Mouse (Mus musculus) forebrain, embryonic 13.5 days (tissue): ENCODE results near the gene Traf4. TPM values are rescaled to one million over a fixed set of nuclear protein-coding genes. Genes with fewer than 3 reads are reported as not detected.
"Not testable (repeated sequence)": the region's sequence is repeated elsewhere in the genome, so short reads cannot be mapped to it uniquely, and the experiment has no call there.

Experiments used
- ATAC-seq: fragments of 200-750 bp; cut with Nextera tagmentation; 2 replicates; pipeline ENCODE4 v1.8.0; 2017
- H3K27ac ChIP-seq: fragments of 300-500 bp; sonication (generic); 2 replicates; pipeline ENCODE4 v1.5.1; 2015; ENCODE audit warnings: inconsistent platforms, mild to moderate bottlenecking, moderate library complexity
- H3K27me3 ChIP-seq: fragments of 300-500 bp; sonication (generic); 2 replicates; pipeline ENCODE4 v1.6.1; 2015; ENCODE audit warnings: mild to moderate bottlenecking, inconsistent platforms
- H3K36me3 ChIP-seq: fragments of 300-500 bp; sonication (generic); 2 replicates; pipeline ENCODE4 v1.6.1; 2015; ENCODE audit warnings: mild to moderate bottlenecking, inconsistent platforms; ENCODE audit not compliant: poor library complexity, severe bottlenecking
- H3K4me1 ChIP-seq: fragments of 300-500 bp; sonication (generic); 2 replicates; pipeline ENCODE4 v1.6.1; 2015; ENCODE audit warnings: inconsistent platforms
- H3K4me2 ChIP-seq: fragments of 300-500 bp; sonication (generic); 2 replicates; pipeline ENCODE4 v1.6.1; 2015; ENCODE audit warnings: inconsistent platforms, mild to moderate bottlenecking, moderate library complexity
- H3K4me3 ChIP-seq: fragments of 300-500 bp; sonication (generic); 2 replicates; pipeline ENCODE4 v1.5.1; 2015; ENCODE audit warnings: mild to moderate bottlenecking, inconsistent platforms
- H3K9ac ChIP-seq: fragments of 300-500 bp; sonication (generic); 2 replicates; pipeline ENCODE4 v1.6.1; 2015; ENCODE audit warnings: mild to moderate bottlenecking, inconsistent platforms
- H3K9me3 ChIP-seq: fragments of 300-500 bp; sonication (generic); replicated peaks from 2 replicates; pipeline ENCODE4 v1.6.1; 2016; ENCODE audit warnings: inconsistent platforms
- WGBS: fragments of 180-500 bp; shearing (Covaris S2); methylation state at CpG from one replicate; pipeline ENCODE4 v1.1.7; 2015; 5-methylcytosine and 5-hydroxymethylcytosine counted together
- polyA plus RNA-seq: library from polyadenylated mRNA; unstranded; fragments of >200 nt; fragmentation: Nextera tagmentation; extraction: Ambion mirVana; gene quantifications from 2 replicates; pipeline ENCODE4 v1.2.1, GENCODE M21; 2015

Traf4 gene
- polyA plus RNA-seq, 1 experiment from 2014 or later: 114 TPM

GRCm38 (mm10) chr11:78193113-78193512, 27.7 kb upstream of the Traf4 start, which contains the start of gene Proca1:
Gene Proca1, plus strand, starts transcription at chr11:78193392.
- WGBS: 81% methylated on average over 1 of the region's 1 CpGs
- Histone ChIP-seq H3K27me3 (no peaks in the 10 kb centered on the region), H3K9ac (no peak within 1 kb of the TSS), H3K4me2 (peak within 1 kb of the TSS; percentile 55; the same call in 1 of the 2 replicates), H3K36me3 (peaks cover 33% of the 10 kb centered on the region), H3K4me1 (peaks cover 23% of the 10 kb centered on the region), H3K27ac (no peak within 1 kb of the TSS), H3K9me3 (no peaks in the 10 kb centered on the region), H3K4me3 (no peak within 1 kb of the TSS)
- no peak for ATAC-seq

GRCm38 (mm10) chr11:78190041-78190440, 24.7 kb upstream of the Traf4 start:
- no peaks in the 10 kb centered on the region for H3K9me3 ChIP-seq
- peak overlapping the region; percentile 65 for H3K4me2 ChIP-seq
- no peak overlapping the region for H3K9ac ChIP-seq
- peaks cover 26% of the 10 kb centered on the region for H3K4me1 ChIP-seq
- H3K27ac ChIP-seq: peak overlapping the region; percentile 94
- WGBS: 75% methylated on average over 6 of the region's 6 CpGs
- peaks cover 33% of the 10 kb centered on the region for H3K36me3 ChIP-seq
- no peaks in the 10 kb centered on the region for H3K27me3 ChIP-seq
- no peak for ATAC-seq
- peak overlapping the region; percentile 60 for H3K4me3 ChIP-seq

DNA sequence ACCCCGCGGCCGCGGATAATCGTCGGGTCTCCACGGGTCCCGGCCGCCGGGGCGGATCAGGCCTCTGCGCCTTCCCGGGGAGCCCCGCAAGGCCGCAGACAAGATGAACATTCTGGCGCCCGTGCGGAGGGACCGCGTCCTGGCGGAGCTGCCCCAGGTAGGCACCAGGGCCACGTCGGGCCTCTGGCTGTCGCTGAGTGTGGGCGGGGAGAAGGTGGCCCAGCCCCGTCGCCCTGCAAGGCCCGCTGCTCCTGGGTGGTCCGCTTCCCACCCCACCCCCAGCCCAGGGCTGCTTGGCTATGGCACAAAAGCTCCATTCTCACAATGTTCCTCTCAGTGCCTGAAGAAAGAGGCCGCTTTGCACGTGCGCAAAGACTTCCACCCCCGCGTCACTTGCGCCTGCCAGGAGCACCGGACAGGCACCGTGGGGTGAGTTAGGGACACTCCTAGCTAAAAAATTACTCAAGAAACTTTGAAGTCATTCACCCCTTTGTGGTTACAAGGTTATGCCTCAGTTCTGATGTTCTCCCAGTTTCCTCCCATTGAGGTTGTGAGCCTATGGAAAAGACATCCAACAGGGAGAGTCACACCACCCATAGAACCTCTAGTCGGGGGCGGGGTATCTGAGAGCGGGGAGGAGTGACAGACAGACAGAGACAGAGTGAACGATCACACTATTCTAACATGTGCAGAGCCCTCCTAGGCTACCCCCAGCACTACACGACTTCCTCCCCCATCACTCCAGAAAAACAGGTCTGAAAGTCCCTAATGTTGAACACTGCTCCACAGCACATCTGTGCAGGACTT, 24.0 kb upstream of the Traf4 start:
- ATAC-seq: peak; percentile 85
- Histone ChIP-seq H3K36me3 (peaks cover 33% of the 10 kb centered on the region), H3K27ac (peak overlapping the region; percentile 94), H3K4me3 (peak overlapping the region; percentile 60), H3K27me3 (no peaks in the 10 kb centered on the region), H3K9ac (peak overlapping the region; percentile 82), H3K4me2 (peak overlapping the region; percentile 65), H3K9me3 (no peaks in the 10 kb centered on the region), H3K4me1 (peaks cover 20% of the 10 kb centered on the region)
- under 1% methylated on average over 41 of the region's 42 CpGs for WGBS

GRCm38 (mm10) chr11:78188331-78189233, 23.2 kb upstream of the Traf4 start, which contains the start of gene Rab34:
Gene Rab34, plus strand, starts transcription at chr11:78188430.
- Histone ChIP-seq H3K9ac (peak within 1 kb of the TSS; percentile 82), H3K4me2 (peak within 1 kb of the TSS; percentile 65), H3K27me3 (no peaks in the 10 kb centered on the region), H3K9me3 (no peaks in the 10 kb centered on the region), H3K36me3 (peaks cover 33% of the 10 kb centered on the region), H3K27ac (peak within 1 kb of the TSS; percentile 94), H3K4me1 (peaks cover 21% of the 10 kb centered on the region), H3K4me3 (peak within 1 kb of the TSS; percentile 60)
- WGBS: under 1% methylated on average over 78 of the region's 80 CpGs
- ATAC-seq: peak; percentile 83

- not testable (repeated sequence) for H3K4me2 ChIP-seq, ATAC-seq, H3K27me3 ChIP-seq, H3K9me3 ChIP-seq, H3K27ac ChIP-seq, H3K4me3 ChIP-seq, H3K9ac ChIP-seq
- peaks cover 40% of the 10 kb centered on the region for H3K4me1 ChIP-seq
- H3K36me3 ChIP-seq: peaks cover 26% of the 10 kb centered on the region
- WGBS: 97% methylated on average over 6 of the region's 6 CpGs
These were observed 19.3 kb upstream of the Traf4 start for GRCm38 (mm10) chr11:78184702-78185101.

GRCm38 (mm10) chr11:78183884-78184514, 18.6 kb upstream of the Traf4 start:
- ATAC-seq: peak; percentile 3; the same call in 1 of the 2 replicates
- WGBS: 52% methylated on average over 10 of the region's 10 CpGs
- no peaks in the 10 kb centered on the region for H3K27me3 ChIP-seq
- H3K4me1 ChIP-seq: peaks cover 44% of the 10 kb centered on the region
- no peak overlapping the region for H3K9ac ChIP-seq
- peak overlapping the region; percentile 47 for H3K4me2 ChIP-seq
- no peaks in the 10 kb centered on the region for H3K9me3 ChIP-seq
- peaks cover 32% of the 10 kb centered on the region for H3K36me3 ChIP-seq
- peak overlapping the region; percentile 26; the same call in 1 of the 2 replicates for H3K27ac ChIP-seq
- peak overlapping the region; percentile 92 for H3K4me3 ChIP-seq

GRCm38 (mm10) chr11:78182961-78183844, 17.8 kb upstream of the Traf4 start, which contains the start of gene Rpl23a:
Gene Rpl23a, minus strand, starts transcription at chr11:78183584.
- Histone ChIP-seq H3K4me2 (peak within 1 kb of the TSS; percentile 74), H3K27ac (peak within 1 kb of the TSS; percentile 93), H3K9me3 (no peaks in the 10 kb centered on the region), H3K27me3 (no peaks in the 10 kb centered on the region), H3K4me3 (peak within 1 kb of the TSS; percentile 92), H3K4me1 (peaks cover 52% of the 10 kb centered on the region), H3K9ac (peak within 1 kb of the TSS; percentile 91), H3K36me3 (peaks cover 32% of the 10 kb centered on the region)
- WGBS: under 1% methylated on average over 38 of the region's 38 CpGs
- peak; percentile 95 for ATAC-seq

DNA sequence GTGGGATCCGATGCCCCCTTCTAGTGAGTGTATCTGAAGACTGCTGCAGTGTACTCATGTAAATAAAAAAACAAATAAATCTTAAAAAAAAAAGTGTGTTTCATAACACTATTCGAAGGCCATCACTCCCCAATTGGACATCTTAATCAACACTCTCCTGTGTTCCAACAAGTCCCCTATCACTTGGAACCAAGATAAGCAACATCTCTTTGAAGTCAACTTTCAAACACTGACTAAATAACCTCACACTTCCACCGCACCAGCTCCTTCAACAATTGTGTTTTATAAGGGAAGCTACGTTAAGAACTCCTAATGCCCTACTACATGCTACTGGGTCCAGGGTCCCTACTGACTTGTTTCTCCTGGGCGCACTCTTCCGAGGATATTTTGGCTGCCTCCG, 17.1 kb upstream of the Traf4 start:
- 9% methylated on average over 7 of the region's 7 CpGs for WGBS
- H3K27ac ChIP-seq: peak overlapping the region; percentile 93; the same call in 1 of the 2 replicates
- peaks cover 53% of the 10 kb centered on the region for H3K4me1 ChIP-seq

DNA sequence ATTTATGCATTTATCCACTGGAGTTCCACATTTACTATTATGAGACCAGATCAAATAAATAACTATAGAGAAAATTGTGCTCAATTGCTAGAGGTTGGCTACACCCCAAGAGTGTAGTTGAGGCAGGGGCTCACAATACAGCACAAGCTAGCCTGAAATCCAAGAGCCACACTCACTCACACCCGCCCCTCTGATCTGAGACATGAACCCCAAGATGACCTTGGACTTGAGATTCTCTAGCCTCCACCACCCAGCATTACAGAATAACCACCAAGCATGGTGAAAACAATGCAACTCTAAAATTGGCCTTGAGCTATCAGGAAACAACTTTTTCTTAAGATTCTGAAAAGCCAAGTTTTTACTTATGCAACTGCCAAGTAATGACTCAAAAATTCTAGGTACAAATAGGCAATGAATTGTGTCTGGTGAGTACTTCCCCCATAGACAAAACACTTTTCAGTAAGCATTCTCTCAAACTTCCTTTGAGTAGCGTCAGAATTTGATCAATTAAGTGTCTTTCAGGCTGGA, 16.5 kb upstream of the Traf4 start:
- H3K9me3 ChIP-seq: no peaks in the 10 kb centered on the region
- H3K4me1 ChIP-seq: peaks cover 59% of the 10 kb centered on the region
- peaks cover 32% of the 10 kb centered on the region for H3K36me3 ChIP-seq
- H3K4me2 ChIP-seq: peak overlapping the region; percentile 74
- peak overlapping the region; percentile 91 for H3K9ac ChIP-seq
- H3K27me3 ChIP-seq: no peaks in the 10 kb centered on the region
- H3K4me3 ChIP-seq: peak overlapping the region; percentile 92
- ATAC-seq: no peak
- 50% methylated on average over 2 of the region's 2 CpGs for WGBS
- H3K27ac ChIP-seq: no peak overlapping the region

More for the DNA sequence above, 17.1 kb upstream of the Traf4 start:
- H3K36me3 ChIP-seq: peaks cover 32% of the 10 kb centered on the region
- H3K4me2 ChIP-seq: peak overlapping the region; percentile 74
- peak overlapping the region; percentile 91 for H3K9ac ChIP-seq
- ATAC-seq: no peak
- no peaks in the 10 kb centered on the region for H3K27me3 ChIP-seq
- H3K4me3 ChIP-seq: peak overlapping the region; percentile 92
- H3K9me3 ChIP-seq: no peaks in the 10 kb centered on the region

- no peak for ATAC-seq
- peaks cover 67% of the 10 kb centered on the region for H3K4me1 ChIP-seq
- WGBS: 78% methylated on average over 6 of the region's 6 CpGs
- H3K4me2 ChIP-seq: 0 out of 2 replicates have a peak overlapping the region, but pooled peaks have one; percentile 4
- H3K9me3 ChIP-seq: no peaks in the 10 kb centered on the region
- no peak overlapping the region for H3K9ac ChIP-seq
- H3K27ac ChIP-seq: no peak overlapping the region
- peaks cover 32% of the 10 kb centered on the region for H3K36me3 ChIP-seq
- H3K27me3 ChIP-seq: no peaks in the 10 kb centered on the region
- H3K4me3 ChIP-seq: no peak overlapping the region
These were observed 14.8 kb upstream of the Traf4 start for GRCm38 (mm10) chr11:78180081-78180761.
